Mouse (Mus musculus) liver, embryonic 16.5 days (tissue): ENCODE data around the gene Prrc2b. TPM values are rescaled to one million over a fixed set of nuclear protein-coding genes. Genes with fewer than 3 reads are reported as not detected.

Experiments used
- ATAC-seq: fragments of 200-750 bp; cut with Nextera tagmentation; 2 replicates; pipeline ENCODE4 v1.8.0; 2017; ENCODE audit warnings: low read depth, mild to moderate bottlenecking, moderate number of reproducible peaks, moderate library complexity
- H3K27ac ChIP-seq: fragments of 300-500 bp; sonication (generic); 2 replicates; pipeline ENCODE4 v1.5.1; 2014; ENCODE audit warnings: mild to moderate bottlenecking, low read length
- H3K27me3 ChIP-seq: fragments of 300-500 bp; sonication (generic); 2 replicates; pipeline ENCODE4 v1.6.1; 2014; ENCODE audit warnings: low read depth, low read length, mixed read lengths; ENCODE audit not compliant: control insufficient read depth, insufficient read depth
- H3K36me3 ChIP-seq: fragments of 300-500 bp; sonication (generic); 2 replicates; pipeline ENCODE4 v1.6.1; 2014; ENCODE audit warnings: mild to moderate bottlenecking; ENCODE audit not compliant: control insufficient read depth, insufficient read depth
- H3K4me1 ChIP-seq: fragments of 300-500 bp; sonication (generic); 2 replicates; pipeline ENCODE4 v1.6.1; 2014; ENCODE audit warnings: low read depth, low read length, mixed read lengths; ENCODE audit not compliant: control insufficient read depth
- H3K4me2 ChIP-seq: fragments of 300-500 bp; sonication (generic); 2 replicates; pipeline ENCODE4 v1.6.1; 2014; ENCODE audit warnings: low read depth, low read length, mixed read lengths
- H3K4me3 ChIP-seq: fragments of 300-500 bp; sonication (generic); 2 replicates; pipeline ENCODE4 v1.5.1; 2014; ENCODE audit warnings: low read depth, mild to moderate bottlenecking, low read length
- H3K9ac ChIP-seq: fragments of 300-500 bp; sonication (generic); 2 replicates; pipeline ENCODE4 v1.6.1; 2014; ENCODE audit warnings: low read depth, low read length
- H3K9me3 ChIP-seq: fragments of 300-500 bp; sonication (generic); replicated peaks from 2 replicates; pipeline ENCODE4 v1.6.1; 2016; ENCODE audit warnings: low read length; ENCODE audit not compliant: control insufficient read depth
- WGBS: fragments of 180-500 bp; shearing (Covaris S2); extraction: QIAGEN DNeasy Blood & Tissue Kit; methylation state at CpG from one replicate; pipeline ENCODE4 v1.1.7; 2014; ENCODE audit not compliant: insufficient replicate concordance; 5-methylcytosine and 5-hydroxymethylcytosine counted together
- polyA plus RNA-seq: library from polyadenylated mRNA; unstranded; fragments of >200 nt; fragmentation: Nextera tagmentation; extraction: Ambion mirVana; gene quantifications from 2 replicates; pipeline ENCODE4 v1.2.1, GENCODE M21; 2015

Prrc2b gene
- polyA plus RNA-seq, 1 experiment from 2014 or later = 4.7 TPM

DNA sequence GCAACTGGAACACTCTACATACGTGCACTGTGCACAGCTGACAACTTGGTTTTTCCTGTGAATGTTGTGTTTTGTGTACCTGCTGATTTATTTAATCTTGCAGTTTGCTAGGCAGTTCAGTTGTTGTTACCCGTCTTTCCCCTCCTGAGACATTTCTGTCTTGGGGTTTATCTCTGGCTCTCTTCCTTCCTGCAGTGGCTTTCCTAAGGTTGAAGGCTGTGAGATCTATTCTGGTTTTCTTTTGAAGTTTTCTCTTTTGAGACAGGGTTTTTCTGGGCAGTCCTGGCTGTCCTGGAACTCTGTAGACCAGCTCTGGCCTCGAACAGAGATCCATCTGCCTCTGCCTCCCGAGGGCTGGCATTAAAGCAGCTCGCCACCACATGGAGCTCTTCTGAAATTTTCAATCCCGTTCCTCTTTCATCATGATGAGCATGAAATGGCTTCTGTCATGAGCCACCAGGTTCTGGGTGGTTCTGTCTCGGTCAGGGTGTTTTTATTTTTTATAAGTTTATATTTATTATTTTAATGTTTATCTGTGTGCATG is 4.2 kb downstream of the Prrc2b start:
- ATAC-seq = no peak
- no peaks in the 10 kb centered on the region for H3K27me3 ChIP-seq
- peak overlapping the region; percentile 88 for H3K27ac ChIP-seq
- no peak overlapping the region for H3K4me3 ChIP-seq
- 20% methylated on average over 7 of the region's 7 CpGs for WGBS
- peaks cover 76% of the 10 kb centered on the region for H3K4me1 ChIP-seq
- peak overlapping the region; percentile 4; the same call in 1 of the 2 replicates for H3K9ac ChIP-seq
- H3K36me3 ChIP-seq = no peaks in the 10 kb centered on the region
- H3K4me2 ChIP-seq = peak overlapping the region; percentile 84; the same call in 1 of the 2 replicates
- no peaks in the 10 kb centered on the region for H3K9me3 ChIP-seq

DNA sequence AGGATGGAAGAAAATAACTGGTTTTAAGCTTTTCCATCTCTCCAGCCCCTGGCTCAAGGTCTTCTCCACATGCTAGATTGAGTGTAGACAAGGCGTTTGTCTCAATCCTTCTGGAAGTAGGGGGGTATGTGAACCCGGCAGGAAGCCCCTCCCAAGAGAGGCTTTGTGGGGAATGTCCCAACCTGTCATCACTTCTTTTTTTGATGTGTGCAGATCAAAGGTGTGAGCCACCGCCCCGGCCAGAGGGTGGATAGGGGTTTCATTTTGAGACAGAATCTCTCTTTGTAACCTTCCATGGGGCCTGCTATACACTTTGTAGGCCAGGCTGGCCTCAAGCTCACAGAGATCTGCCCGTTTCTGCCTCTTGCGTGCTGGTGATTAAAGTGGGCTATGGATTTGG is 4.7 kb downstream of the Prrc2b start:
- Histone ChIP-seq H3K27ac (peak overlapping the region; percentile 16; the same call in 1 of the 2 replicates), H3K4me2 (no peak overlapping the region)

GRCm38 (mm10) chr2:32156645-32157044 is 5.8 kb downstream of the Prrc2b start:
- H3K9ac ChIP-seq = no peak overlapping the region
- H3K4me1 ChIP-seq = peaks cover 73% of the 10 kb centered on the region
- H3K4me2 ChIP-seq = no peak overlapping the region
- no peaks in the 10 kb centered on the region for H3K27me3 ChIP-seq
- no peaks in the 10 kb centered on the region for H3K9me3 ChIP-seq
- H3K27ac ChIP-seq = no peak overlapping the region
- WGBS = 60% methylated on average over 10 of the region's 10 CpGs
- no peak for ATAC-seq
- H3K4me3 ChIP-seq = no peak overlapping the region
- H3K36me3 ChIP-seq = no peaks in the 10 kb centered on the region

More for the DNA sequence above, 4.7 kb downstream of the Prrc2b start:
- Histone ChIP-seq H3K4me3 (no peak overlapping the region), H3K4me1 (peaks cover 75% of the 10 kb centered on the region), H3K36me3 (no peaks in the 10 kb centered on the region), H3K27me3 (no peaks in the 10 kb centered on the region), H3K9ac (no peak overlapping the region), H3K9me3 (no peaks in the 10 kb centered on the region)
- WGBS = 55% methylated on average over 6 of the region's 6 CpGs
- no peak for ATAC-seq

DNA sequence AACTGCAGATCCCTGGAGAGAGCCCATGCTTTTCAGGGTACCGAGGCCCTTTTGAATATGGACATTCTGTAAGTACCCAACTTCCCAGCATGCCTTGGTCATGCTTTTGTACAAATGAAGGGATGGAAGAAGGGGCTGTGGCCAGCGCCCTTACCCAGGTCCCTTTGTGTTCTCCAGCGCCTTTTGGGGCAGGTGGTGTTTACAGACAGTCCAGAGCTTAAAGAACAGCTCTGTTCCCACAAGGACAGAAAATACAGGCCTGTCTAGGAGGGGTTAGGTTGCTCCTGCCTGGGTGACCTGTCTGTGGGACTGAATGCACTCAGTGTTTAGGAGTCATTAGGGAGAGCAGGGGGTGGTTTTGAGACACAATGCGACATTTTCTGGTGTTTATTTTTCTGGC is 6.4 kb downstream of the Prrc2b start:
- Histone ChIP-seq H3K9ac (no peak overlapping the region), H3K27ac (no peak overlapping the region), H3K27me3 (no peaks in the 10 kb centered on the region), H3K36me3 (no peaks in the 10 kb centered on the region), H3K4me1 (peaks cover 72% of the 10 kb centered on the region), H3K9me3 (no peaks in the 10 kb centered on the region), H3K4me3 (no peak overlapping the region), H3K4me2 (no peak overlapping the region)
- ATAC-seq = no peak
- WGBS = 69% methylated on average over 4 of the region's 4 CpGs

- 0 out of 2 replicates have a peak, but pooled peaks have one; percentile 22 for ATAC-seq
- Histone ChIP-seq H3K4me2 (no peak overlapping the region), H3K4me3 (no peak overlapping the region), H3K9ac (no peak overlapping the region; the same call in 1 of the 2 replicates), H3K27me3 (no peaks in the 10 kb centered on the region), H3K36me3 (no peaks in the 10 kb centered on the region), H3K9me3 (no peaks in the 10 kb centered on the region), H3K4me1 (peaks cover 72% of the 10 kb centered on the region), H3K27ac (no peak overlapping the region)
- WGBS = 70% methylated on average over 12 of the region's 12 CpGs
Observed at GRCm38 (mm10) chr2:32158616-32159239, 7.8 kb downstream of the Prrc2b start.

DNA sequence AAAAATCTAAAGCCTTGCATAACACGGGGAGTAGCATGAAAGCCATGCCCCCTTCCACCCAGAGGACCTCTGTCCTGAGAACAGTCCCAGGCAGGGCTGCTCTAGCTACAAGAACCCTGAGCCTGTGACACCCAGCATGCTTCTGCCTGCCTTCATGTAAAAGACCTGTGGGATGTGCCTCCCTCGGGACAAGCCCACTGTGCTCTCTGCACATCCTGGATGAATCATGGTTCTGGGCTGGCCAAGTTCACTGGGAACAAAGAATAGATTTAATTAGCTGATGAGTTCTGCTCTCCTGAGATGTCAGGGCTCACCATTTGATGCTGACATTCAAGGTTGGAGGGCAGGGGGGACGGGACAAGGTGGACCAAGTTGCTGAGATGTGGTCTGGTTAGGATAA is 9.6 kb downstream of the Prrc2b start:
- H3K9ac ChIP-seq = no peak overlapping the region
- H3K4me2 ChIP-seq = no peak overlapping the region
- ATAC-seq = no peak
- peaks cover 72% of the 10 kb centered on the region for H3K4me1 ChIP-seq
- no peak overlapping the region for H3K4me3 ChIP-seq
- 73% methylated on average over 3 of the region's 3 CpGs for WGBS
- H3K9me3 ChIP-seq = no peaks in the 10 kb centered on the region
- H3K36me3 ChIP-seq = no peaks in the 10 kb centered on the region
- H3K27me3 ChIP-seq = no peaks in the 10 kb centered on the region
- no peak overlapping the region for H3K27ac ChIP-seq

- 74% methylated on average over 5 of the region's 5 CpGs for WGBS
- H3K4me2 ChIP-seq = no peak overlapping the region
- no peaks in the 10 kb centered on the region for H3K27me3 ChIP-seq
- no peak for ATAC-seq
- no peak overlapping the region for H3K4me3 ChIP-seq
- no peak overlapping the region for H3K9ac ChIP-seq
- no peak overlapping the region for H3K27ac ChIP-seq
- no peaks in the 10 kb centered on the region for H3K9me3 ChIP-seq
- H3K4me1 ChIP-seq = peaks cover 68% of the 10 kb centered on the region
- H3K36me3 ChIP-seq = no peaks in the 10 kb centered on the region
Observed at GRCm38 (mm10) chr2:32160967-32161366, 10.1 kb downstream of the Prrc2b start.

GRCm38 (mm10) chr2:32162102-32162501 is 11.2 kb downstream of the Prrc2b start:
- no peak overlapping the region for H3K4me2 ChIP-seq

DNA sequence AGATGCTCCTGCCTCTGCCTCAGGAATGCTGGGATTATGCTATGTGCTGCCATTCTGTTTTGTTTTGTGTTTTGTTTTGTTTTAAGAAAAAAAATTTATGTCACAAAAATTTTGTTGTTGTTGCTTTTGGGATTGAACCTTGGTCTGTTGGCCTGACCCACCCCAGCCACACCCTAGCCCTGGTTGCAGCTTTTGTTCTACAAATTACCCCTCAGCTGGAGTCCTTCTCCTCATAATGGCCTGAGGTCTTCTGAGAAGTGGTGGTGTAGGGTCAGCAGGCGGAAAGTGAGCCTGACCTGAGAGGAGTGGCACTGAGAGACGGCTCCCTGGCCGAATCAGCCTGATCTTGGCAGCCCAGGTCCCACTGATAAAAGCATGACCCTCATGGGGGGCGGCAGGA is 11.8 kb downstream of the Prrc2b start:
- 55% methylated on average over 4 of the region's 4 CpGs for WGBS
- Histone ChIP-seq H3K4me3 (no peak overlapping the region), H3K4me2 (no peak overlapping the region), H3K9ac (no peak overlapping the region), H3K27ac (peak overlapping the region; percentile 19; the same call in 1 of the 2 replicates), H3K27me3 (no peaks in the 10 kb centered on the region), H3K9me3 (no peaks in the 10 kb centered on the region), H3K4me1 (peaks cover 69% of the 10 kb centered on the region), H3K36me3 (no peaks in the 10 kb centered on the region)
- no peak for ATAC-seq

More at GRCm38 (mm10) chr2:32162102-32162501, 11.2 kb downstream of the Prrc2b start:
- Histone ChIP-seq H3K27me3 (no peaks in the 10 kb centered on the region), H3K4me1 (peaks cover 66% of the 10 kb centered on the region), H3K27ac (no peak overlapping the region), H3K36me3 (no peaks in the 10 kb centered on the region), H3K4me3 (no peak overlapping the region), H3K9ac (no peak overlapping the region), H3K9me3 (no peaks in the 10 kb centered on the region)
- no peak for ATAC-seq
- WGBS = 71% methylated on average over 8 of the region's 8 CpGs
